Mouse (Mus musculus): ENCODE data around the gene Sema4d.

DNA sequence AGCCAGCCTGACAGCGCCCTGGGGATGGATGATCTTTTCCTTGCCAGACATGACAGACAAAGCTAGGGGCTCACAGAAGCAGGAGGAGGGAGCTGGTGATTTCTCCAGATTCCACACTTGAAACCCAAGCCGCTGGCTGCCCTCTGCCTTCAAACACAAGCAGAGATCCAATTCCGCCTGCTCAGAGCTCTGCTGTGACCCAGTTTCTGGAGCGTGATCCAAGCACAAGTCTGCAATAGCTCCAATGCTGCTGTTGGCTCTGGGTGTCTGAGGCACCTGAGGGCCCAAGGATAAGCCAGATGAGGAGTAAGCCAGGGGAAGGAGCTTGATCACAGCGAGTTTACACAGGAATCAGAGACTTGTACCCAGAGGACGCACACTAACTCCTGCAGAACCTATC, 9.7 kb downstream of the Sema4d start:
- no peak for TF ChIP-seq CTCF (IDR thresholded peaks at IDR 0.05; ENCODE audit: low read depth)
- no peak for TF ChIP-seq EP300 (IDR thresholded peaks at IDR 0.05; ENCODE audit: low read depth)

All from liver, postnatal 0 days (tissue).